ENCODE assay signal across 32 mouse cellular contexts in genomic region chr5:121543370-121543769, GRCm38 (mm10). TPM values are rescaled to one million over a fixed set of nuclear protein-coding genes. Genes with fewer than 3 reads are reported as not detected.
DNase-seq lines count a peak whose midpoint lies in the region; ATAC-seq and TF ChIP-seq lines count a peak whose summit lies in the region.
"Had no signal": no experiment of that assay in that cellular context is flagged by ENCODE, and none has a peak within 500 bp of the region (broad histone marks: within the 10 kb centered on the region; RNA-seq: fewer than 3 reads in every experiment).

No protein-coding gene starts in this region.

- 79% methylated on average over 3 of the region's 3 CpGs for WGBS in lung, embryonic 14.5 days
- WGBS in liver, embryonic 16.5 days (ENCODE audit: insufficient replicate concordance): 60% methylated on average over 3 of the region's 3 CpGs

- no peak for DNase-seq in lung, embryonic 14.5 days
- DNase-seq in lung, postnatal 36 days: no peak
- DNase-seq in ovary, adult 18-20 months (ENCODE audit: low spot score): no peak
- DNase-seq in cerebellum, postnatal 4 days (ENCODE audit: low spot score in 2 of 2): no peak
- DNase-seq: adrenal gland, postnatal 10 days; cerebellum, adult 18-20 months; cerebellum, postnatal 14 days; gastrocnemius, postnatal 10 days; heart, adult 11 months; heart, postnatal 10 days; kidney, adult 8-10 months; kidney, postnatal 10 days; left cerebral cortex, postnatal 4 days; lung, postnatal 14 days; right cerebral cortex, postnatal 4 days; thymus, postnatal 25 days had no signal

- no peak overlapping the region for H3K27ac ChIP-seq in lung, embryonic 14.5 days (ENCODE audit: low read depth)
- no peak overlapping the region for H3K27ac ChIP-seq in liver, embryonic 16.5 days (ENCODE audit: low read length)
- H3K27ac ChIP-seq: forebrain, embryonic 15.5 days; intestine, embryonic 15.5 days; limb, embryonic 15.5 days; midbrain, embryonic 15.5 days had no signal

- peaks cover 52% of the 10 kb centered on the region for H3K36me3 ChIP-seq in erythroblast, embryonic 14.5 days (ENCODE audit: control insufficient read depth)
- H3K36me3 ChIP-seq in lung, embryonic 14.5 days (ENCODE audit: insufficient read depth): peaks cover 5% of the 10 kb centered on the region; the same call in 1 of the 2 replicates
- H3K36me3 ChIP-seq in E14TG2a.4 (ENCODE audit: insufficient read depth, low read length): peaks cover 25% of the 10 kb centered on the region
- peaks cover 3% of the 10 kb centered on the region; the same call in 1 of the 2 replicates for H3K36me3 ChIP-seq in liver, embryonic 16.5 days (ENCODE audit: control insufficient read depth, insufficient read depth)
- H3K36me3 ChIP-seq: forebrain, embryonic 15.5 days; intestine, embryonic 15.5 days; midbrain, embryonic 15.5 days had no signal

- peak overlapping the region; percentile 70 for H3K4me3 ChIP-seq in erythroblast, embryonic 14.5 days (replicated peaks)
- no peak overlapping the region for H3K4me3 ChIP-seq in lung, embryonic 14.5 days (ENCODE audit: low read depth, low read length)
- H3K4me3 ChIP-seq in E14TG2a.4 (replicated peaks; ENCODE audit: low read length): 0 out of 2 replicates have a peak overlapping the region, but pooled peaks have one; percentile 17
- no peak overlapping the region; the same call in 1 of the 2 replicates for H3K4me3 ChIP-seq in liver, embryonic 16.5 days (ENCODE audit: low read depth, low read length)
- H3K4me3 ChIP-seq: heart, embryonic 12.5 days; megakaryocyte, embryonic 14.5 days had no signal

- no peaks in the 10 kb centered on the region for H3K27me3 ChIP-seq in erythroblast, embryonic 14.5 days (ENCODE audit: control insufficient read depth)
- no peaks in the 10 kb centered on the region for H3K27me3 ChIP-seq in lung, embryonic 14.5 days (ENCODE audit: insufficient read depth, low read length)
- H3K27me3 ChIP-seq in E14TG2a.4 (ENCODE audit: insufficient read depth, low read length): no peaks in the 10 kb centered on the region
- H3K27me3 ChIP-seq in liver, embryonic 16.5 days (ENCODE audit: control insufficient read depth, insufficient read depth, low read depth, low read length): no peaks in the 10 kb centered on the region
- H3K27me3 ChIP-seq: forebrain, embryonic 15.5 days; heart, embryonic 12.5 days; intestine, embryonic 15.5 days; limb, embryonic 15.5 days; megakaryocyte, embryonic 14.5 days; midbrain, embryonic 15.5 days had no signal

- H3K9me3 ChIP-seq in erythroblast, embryonic 14.5 days (ENCODE audit: control insufficient read depth, low read length): no peaks in the 10 kb centered on the region
- no peaks in the 10 kb centered on the region for H3K9me3 ChIP-seq in lung, embryonic 14.5 days (ENCODE audit: low read depth, low read length)
- no peaks in the 10 kb centered on the region for H3K9me3 ChIP-seq in E14TG2a.4 (ENCODE audit: low read length)
- H3K9me3 ChIP-seq in liver, embryonic 16.5 days (replicated peaks; ENCODE audit: control insufficient read depth, low read length): no peaks in the 10 kb centered on the region
- H3K9me3 ChIP-seq: forebrain, embryonic 15.5 days; G1E; heart, embryonic 12.5 days; intestine, embryonic 15.5 days; limb, embryonic 15.5 days; megakaryocyte, embryonic 14.5 days; midbrain, embryonic 15.5 days had no signal

- H3K4me2 ChIP-seq in lung, embryonic 14.5 days: peak overlapping the region; percentile 16; the same call in 1 of the 2 replicates
- H3K4me2 ChIP-seq in liver, embryonic 16.5 days (ENCODE audit: low read depth, low read length): peak overlapping the region; percentile 92

- peaks cover 59% of the 10 kb centered on the region for H3K4me1 ChIP-seq in erythroblast, embryonic 14.5 days (ENCODE audit: control insufficient read depth)
- H3K4me1 ChIP-seq in lung, embryonic 14.5 days (ENCODE audit: insufficient read depth): peaks cover 8% of the 10 kb centered on the region; the same call in 1 of the 2 replicates
- H3K4me1 ChIP-seq in E14TG2a.4 (replicated peaks; ENCODE audit: low read depth, low read length): peaks cover 76% of the 10 kb centered on the region
- peaks cover 32% of the 10 kb centered on the region for H3K4me1 ChIP-seq in liver, embryonic 16.5 days (ENCODE audit: control insufficient read depth, low read depth, low read length)

- ATAC-seq in erythroblast, adult 5-6 weeks (replicated peaks; ENCODE audit: low FRiP score, poor library complexity, severe bottlenecking): no peak
- ATAC-seq in lung, embryonic 14.5 days (ENCODE audit: insufficient read depth): no peak
- no peak for ATAC-seq in liver, embryonic 16.5 days (ENCODE audit: low read depth)
- ATAC-seq: CD4-positive, CD25-positive, alpha-beta regulatory T cell, adult 4 months; forebrain, embryonic 15.5 days; intestine, embryonic 15.5 days; midbrain, embryonic 15.5 days had no signal

- no peak for TF ChIP-seq CTCF in lung, embryonic 14.5 days (IDR thresholded peaks at IDR 0.05; ENCODE audit: low read depth)
- TF ChIP-seq CTCF in E14TG2a.4 (conservative IDR thresholded peaks at IDR 0.05; ENCODE audit: low read length): no peak

- H3K9ac ChIP-seq in lung, embryonic 14.5 days: no peak overlapping the region
- peak overlapping the region; percentile 5; the same call in 1 of the 2 replicates for H3K9ac ChIP-seq in liver, embryonic 16.5 days (ENCODE audit: low read depth, low read length)
- H3K9ac ChIP-seq: forebrain, embryonic 15.5 days; heart, embryonic 12.5 days; intestine, embryonic 15.5 days; limb, embryonic 15.5 days had no signal

RNA-seq across cellular contexts. Expression of gene Adam1a, which starts 1.9 kb away (rescaled TPM):
- 0.01 and 0.02 TPM in 2 replicates for polyA plus RNA-seq in erythroblast, embryonic 14.5 days (2012)
- total RNA-seq in erythroblast, adult 5-6 weeks (2015; ENCODE audit: low replicate concordance): 0.38 and 1.3 TPM in 2 replicates
- 0.85 and 1.4 TPM in 2 replicates for total RNA-seq in erythroblast, adult 5-6 weeks (2017; ENCODE audit: low replicate concordance)
- 1.6 and 1.7 TPM in 2 replicates for polyA plus RNA-seq in lung, embryonic 14.5 days (2014; fragmentation: Nextera tagmentation; extraction: Ambion mirVana)
- polyA plus RNA-seq in liver, embryonic 16.5 days (2015; fragmentation: Nextera tagmentation; extraction: Ambion mirVana): 0.29 and 0.30 TPM in 2 replicates

RNA-seq across cellular contexts. Expression of gene Gm42878, which starts 1.9 kb away (rescaled TPM):
- polyA plus RNA-seq in erythroblast, embryonic 14.5 days (2012): 0.01 TPM in 1 of 2 replicates, not detected in the other
- not detected in 2 replicates for total RNA-seq in erythroblast, adult 5-6 weeks (2015; ENCODE audit: low replicate concordance)
- 0.60 TPM in 1 of 2 replicates, not detected in the other for total RNA-seq in erythroblast, adult 5-6 weeks (2017; ENCODE audit: low replicate concordance)
- not detected in 2 replicates for polyA plus RNA-seq in lung, embryonic 14.5 days (2014; fragmentation: Nextera tagmentation; extraction: Ambion mirVana)
- not detected in 2 replicates for polyA plus RNA-seq in liver, embryonic 16.5 days (2015; fragmentation: Nextera tagmentation; extraction: Ambion mirVana)
- total RNA-seq: G1E; gastrocnemius, postnatal 10 days; heart, postnatal 10 days; layer of hippocampus, postnatal 14 days; left cerebral cortex, adult 8-10 months; left cerebral cortex, postnatal 4 days had no signal
- polyA plus RNA-seq: CD4-positive, CD25-positive, alpha-beta regulatory T cell, adult 4 months; embryonic facial prominence, embryonic 14.5 days; forebrain, embryonic 15.5 days; G1E; heart, embryonic 12.5 days; hindbrain, embryonic 11.5 days; intestine, embryonic 15.5 days; limb, embryonic 15.5 days; midbrain, embryonic 15.5 days had no signal

RNA-seq across cellular contexts. Expression of gene Mapkapk5, which starts 2.3 kb away (rescaled TPM):
- polyA plus RNA-seq in erythroblast, embryonic 14.5 days (2012): 7.0 and 9.2 TPM in 2 replicates
- total RNA-seq in erythroblast, adult 5-6 weeks (2015; ENCODE audit: low replicate concordance): 51.0 and 70.3 TPM in 2 replicates
- total RNA-seq in erythroblast, adult 5-6 weeks (2017; ENCODE audit: low replicate concordance): 36.1 and 43.6 TPM in 2 replicates
- 55.1 and 57.5 TPM in 2 replicates for polyA plus RNA-seq in lung, embryonic 14.5 days (2014; fragmentation: Nextera tagmentation; extraction: Ambion mirVana)
- 19.2 and 21.3 TPM in 2 replicates for polyA plus RNA-seq in liver, embryonic 16.5 days (2015; fragmentation: Nextera tagmentation; extraction: Ambion mirVana)

RNA-seq across cellular contexts. Expression of gene Adam1b, which starts 40.1 kb away (rescaled TPM):
- 0.03 TPM in 1 of 2 replicates, not detected in the other for polyA plus RNA-seq in erythroblast, embryonic 14.5 days (2012)
- total RNA-seq in erythroblast, adult 5-6 weeks (2015; ENCODE audit: low replicate concordance): not detected in 2 replicates
- total RNA-seq in erythroblast, adult 5-6 weeks (2017; ENCODE audit: low replicate concordance): not detected in 2 replicates
- polyA plus RNA-seq in lung, embryonic 14.5 days (2014; fragmentation: Nextera tagmentation; extraction: Ambion mirVana): 0.11 TPM in 1 of 2 replicates, not detected in the other
- polyA plus RNA-seq in liver, embryonic 16.5 days (2015; fragmentation: Nextera tagmentation; extraction: Ambion mirVana): not detected in 2 replicates
- total RNA-seq: adrenal gland, postnatal 10 days; G1E; gastrocnemius, postnatal 10 days; heart, postnatal 10 days; left cerebral cortex, adult 8-10 months; left cerebral cortex, postnatal 4 days had no signal
- polyA plus RNA-seq: CD4-positive, CD25-positive, alpha-beta regulatory T cell, adult 4 months; embryonic facial prominence, embryonic 14.5 days; forebrain, embryonic 15.5 days; G1E; hindbrain, embryonic 11.5 days had no signal

RNA-seq across cellular contexts. Expression of gene Aldh2, which starts 50.3 kb away (rescaled TPM):
- polyA plus RNA-seq in erythroblast, embryonic 14.5 days (2012): 11.0 and 12.8 TPM in 2 replicates
- total RNA-seq in erythroblast, adult 5-6 weeks (2015; ENCODE audit: low replicate concordance): 28.2 and 58.1 TPM in 2 replicates
- 96.6 and 99.4 TPM in 2 replicates for total RNA-seq in erythroblast, adult 5-6 weeks (2017; ENCODE audit: low replicate concordance)
- 123 and 125 TPM in 2 replicates for polyA plus RNA-seq in lung, embryonic 14.5 days (2014; fragmentation: Nextera tagmentation; extraction: Ambion mirVana)
- polyA plus RNA-seq in liver, embryonic 16.5 days (2015; fragmentation: Nextera tagmentation; extraction: Ambion mirVana): 216 and 250 TPM in 2 replicates

Comparison
In these comparisons a context has a peak if more than half of its experiments do, and no peak if none do; other contexts are left out.
1. H3K4me3 ChIP-seq: peak in erythroblast, embryonic 14.5 days (single experiment) and E14TG2a.4 (single experiment); none in lung, embryonic 14.5 days (single experiment) and liver, embryonic 16.5 days (single experiment).